Mouse (Mus musculus) forebrain, embryonic 11.5 days (tissue): Measurements from ENCODE around the gene Cdh13. TPM values are rescaled to one million over a fixed set of nuclear protein-coding genes. Genes with fewer than 3 reads are reported as not detected.
A peak's percentile ranks its signal among the peaks of the same experiment; 100 is the strongest.

Experiments
- ATAC-seq: fragments of 200-750 bp; cut with Nextera tagmentation; replicated peaks from 2 replicates; pipeline ENCODE4 v1.8.0; 2017; ENCODE audit warnings: moderate TSS enrichment; ENCODE audit not compliant: low FRiP score
- DNase-seq: peaks from one replicate; pipeline ENCODE4 v3.0.0-alpha.2; 2017; ENCODE audit warnings: low spot score
- H3K27ac ChIP-seq: fragments of 300-500 bp; sonication (generic); 2 replicates; pipeline ENCODE4 v1.5.1; 2014; ENCODE audit warnings: low read depth, low read length
- H3K27me3 ChIP-seq: fragments of 300-500 bp; sonication (generic); 2 replicates; pipeline ENCODE4 v1.6.1; 2014; ENCODE audit warnings: mild to moderate bottlenecking, low read length, mixed read lengths; ENCODE audit not compliant: control insufficient read depth, insufficient read depth
- H3K36me3 ChIP-seq: fragments of 300-500 bp; sonication (generic); 2 replicates; pipeline ENCODE4 v1.6.1; 2014; ENCODE audit warnings: mild to moderate bottlenecking, low read length, moderate library complexity, mixed read lengths; ENCODE audit not compliant: control insufficient read depth, insufficient read depth
- H3K4me1 ChIP-seq: fragments of 300-500 bp; sonication (generic); replicated peaks from 2 replicates; pipeline ENCODE4 v1.6.1; 2014; ENCODE audit warnings: low read length, mixed read lengths; ENCODE audit not compliant: control insufficient read depth, insufficient read depth
- H3K4me2 ChIP-seq: fragments of 300-500 bp; sonication (generic); 2 replicates; pipeline ENCODE4 v1.6.1; 2014; ENCODE audit warnings: low read depth, mild to moderate bottlenecking, low read length, moderate library complexity, mixed read lengths; ENCODE audit not compliant: severe bottlenecking
- H3K4me3 ChIP-seq: fragments of 300-500 bp; sonication (generic); 2 replicates; pipeline ENCODE4 v1.5.1; 2014; ENCODE audit warnings: low read depth, low read length
- H3K9ac ChIP-seq: fragments of 300-500 bp; sonication (generic); 2 replicates; pipeline ENCODE4 v1.6.1; 2014; ENCODE audit warnings: low read length
- H3K9me3 ChIP-seq: fragments of 300-500 bp; sonication (generic); 2 replicates; pipeline ENCODE4 v1.6.1; 2016; ENCODE audit warnings: low read length, mixed read lengths; ENCODE audit not compliant: control insufficient read depth
- WGBS: fragments of 180-500 bp; shearing (Covaris S2); extraction: QIAGEN DNeasy Blood & Tissue Kit; methylation state at CpG from one replicate; pipeline ENCODE4 v1.1.7; 2014; 5-methylcytosine and 5-hydroxymethylcytosine counted together
- polyA plus RNA-seq: library from polyadenylated mRNA; unstranded; fragments of >200 nt; fragmentation: Nextera tagmentation; extraction: Ambion mirVana; gene quantifications from 2 replicates; pipeline ENCODE4 v1.2.1, GENCODE M21; 2014

Gene Cdh13
- polyA plus RNA-seq, 1 experiment from 2014 or later: 5.6 TPM

DNA sequence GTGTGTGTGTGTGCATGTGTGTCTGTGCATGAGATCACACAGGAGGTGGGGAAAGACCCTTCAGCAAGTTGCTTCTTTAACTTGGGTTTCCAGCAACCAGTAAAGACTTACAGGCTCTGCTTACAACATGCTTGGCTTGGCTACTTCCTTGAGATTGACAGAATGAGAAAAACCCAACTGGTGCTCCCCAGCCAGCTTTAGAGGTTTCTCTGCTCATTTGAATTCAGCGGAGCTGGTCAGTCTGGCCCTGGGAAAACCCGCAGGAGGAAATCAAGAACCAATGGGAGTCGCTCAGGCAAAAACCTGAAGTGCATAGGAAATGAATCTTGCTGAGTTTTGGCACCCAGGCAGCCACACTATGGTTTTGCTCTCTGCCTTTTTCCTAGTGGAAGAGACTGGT, 96.1 kb downstream of the Cdh13 start:
- WGBS: 37% methylated on average over 3 of the region's 3 CpGs

GRCm38 (mm10) chr8:118380058-118380457, 96.5 kb downstream of the Cdh13 start:
- Histone ChIP-seq H3K4me2 (no peak overlapping the region), H3K36me3 (no peaks in the 10 kb centered on the region), H3K4me3 (no peak overlapping the region), H3K9ac (no peak overlapping the region), H3K27me3 (no peaks in the 10 kb centered on the region), H3K4me1 (0 out of 2 replicates have a peak, but pooled peaks cover 1% of the 10 kb centered on the region), H3K9me3 (no peaks in the 10 kb centered on the region), H3K27ac (no peak overlapping the region)
- WGBS: 72% methylated on average over 8 of the region's 8 CpGs
- ATAC-seq (0 out of 2 replicates have a peak, but pooled peaks have one; percentile 44), DNase-seq (no peak)

More for the DNA sequence above, 96.1 kb downstream of the Cdh13 start:
- no peak overlapping the region for H3K4me2 ChIP-seq
- DNase-seq: no peak
- H3K36me3 ChIP-seq: no peaks in the 10 kb centered on the region
- no peak overlapping the region for H3K9ac ChIP-seq
- no peaks in the 10 kb centered on the region for H3K27me3 ChIP-seq
- ATAC-seq: 0 out of 2 replicates have a peak, but pooled peaks have one; percentile 60
- no peak overlapping the region for H3K4me3 ChIP-seq
- no peaks in the 10 kb centered on the region for H3K9me3 ChIP-seq
- no peak overlapping the region for H3K27ac ChIP-seq
- H3K4me1 ChIP-seq: 0 out of 2 replicates have a peak, but pooled peaks cover 1% of the 10 kb centered on the region

DNA sequence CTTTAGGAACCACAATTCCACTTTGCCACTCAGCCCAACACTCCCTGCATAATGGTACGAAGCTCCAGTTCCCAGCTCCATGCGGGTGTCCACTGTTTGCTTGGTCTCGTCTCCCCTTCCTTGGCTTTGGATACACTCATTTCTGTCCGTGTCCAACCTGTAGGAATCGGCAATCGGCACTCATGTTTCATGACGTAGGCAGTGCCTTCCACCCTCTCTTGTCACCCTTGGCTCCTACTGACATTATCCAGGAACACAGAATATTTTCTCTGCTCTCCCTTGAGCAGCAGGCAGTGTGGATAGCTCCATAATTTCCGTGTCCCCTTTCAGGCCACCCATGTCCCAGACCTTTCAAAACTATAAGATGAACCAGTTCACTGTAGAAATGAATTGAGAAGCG, 97.2 kb downstream of the Cdh13 start:
- no peak overlapping the region for H3K9ac ChIP-seq
- H3K36me3 ChIP-seq: no peaks in the 10 kb centered on the region
- ATAC-seq (no peak), DNase-seq (no peak)
- H3K4me1 ChIP-seq: 0 out of 2 replicates have a peak, but pooled peaks cover 1% of the 10 kb centered on the region
- H3K27me3 ChIP-seq: no peaks in the 10 kb centered on the region
- H3K4me2 ChIP-seq: no peak overlapping the region
- no peak overlapping the region for H3K27ac ChIP-seq
- H3K9me3 ChIP-seq: no peaks in the 10 kb centered on the region
- WGBS: 69% methylated on average over 9 of the region's 9 CpGs
- no peak overlapping the region for H3K4me3 ChIP-seq

- no peak overlapping the region for H3K9ac ChIP-seq
- H3K4me1 ChIP-seq: 0 out of 2 replicates have a peak, but pooled peaks cover 1% of the 10 kb centered on the region
- no peak overlapping the region for H3K4me3 ChIP-seq
- no peaks in the 10 kb centered on the region for H3K36me3 ChIP-seq
- WGBS: 88% methylated on average over 7 of the region's 7 CpGs
- H3K27ac ChIP-seq: no peak overlapping the region
- no peak overlapping the region for H3K4me2 ChIP-seq
- H3K27me3 ChIP-seq: no peaks in the 10 kb centered on the region
- no peak for DNase-seq
- no peak for ATAC-seq
- H3K9me3 ChIP-seq: no peaks in the 10 kb centered on the region
Observed at GRCm38 (mm10) chr8:118381641-118382040, 98.1 kb downstream of the Cdh13 start.

GRCm38 (mm10) chr8:118384314-118384713, 100.8 kb downstream of the Cdh13 start:
- H3K9ac ChIP-seq: no peak overlapping the region
- H3K27me3 ChIP-seq: no peaks in the 10 kb centered on the region

DNA sequence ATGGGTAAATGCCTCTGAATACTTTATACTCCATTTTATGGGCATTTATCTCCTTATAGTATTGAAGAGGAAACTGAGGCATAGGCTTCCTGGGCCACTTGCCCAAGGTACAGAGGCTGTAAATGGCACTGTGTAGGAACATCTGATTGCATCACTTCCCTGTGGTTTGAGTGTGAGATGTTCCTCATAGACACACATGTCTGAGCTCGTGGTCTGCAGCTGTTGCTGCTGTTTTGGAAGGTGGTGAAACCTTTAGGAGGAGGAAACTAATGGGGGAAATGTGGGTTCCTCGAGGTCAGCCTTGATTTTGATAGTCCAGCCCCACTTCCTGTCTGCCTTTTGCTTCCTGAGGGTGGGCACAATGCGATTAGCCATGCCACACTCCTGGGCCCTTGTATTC, 105.9 kb downstream of the Cdh13 start:
- DNase-seq (no peak), ATAC-seq (no peak)
- no peak overlapping the region for H3K27ac ChIP-seq
- no peaks in the 10 kb centered on the region for H3K36me3 ChIP-seq
- no peaks in the 10 kb centered on the region for H3K9me3 ChIP-seq
- 82% methylated on average over 3 of the region's 3 CpGs for WGBS
- no peaks in the 10 kb centered on the region for H3K27me3 ChIP-seq
- no peak overlapping the region for H3K4me2 ChIP-seq
- H3K9ac ChIP-seq: no peak overlapping the region
- H3K4me1 ChIP-seq: no peaks in the 10 kb centered on the region
- no peak overlapping the region for H3K4me3 ChIP-seq

More at GRCm38 (mm10) chr8:118384314-118384713, 100.8 kb downstream of the Cdh13 start:
- no peak overlapping the region for H3K4me2 ChIP-seq
- 0 out of 2 replicates have a peak, but pooled peaks cover 1% of the 10 kb centered on the region for H3K4me1 ChIP-seq
- ATAC-seq (no peak), DNase-seq (no peak)
- H3K27ac ChIP-seq: no peak overlapping the region
- 91% methylated on average over 5 of the region's 5 CpGs for WGBS
- no peak overlapping the region for H3K4me3 ChIP-seq
- H3K9me3 ChIP-seq: no peaks in the 10 kb centered on the region
- H3K36me3 ChIP-seq: no peaks in the 10 kb centered on the region

GRCm38 (mm10) chr8:118393909-118394650, 110.5 kb downstream of the Cdh13 start:
- Histone ChIP-seq H3K27ac (no peak overlapping the region), H3K27me3 (no peaks in the 10 kb centered on the region), H3K36me3 (no peaks in the 10 kb centered on the region), H3K4me3 (no peak overlapping the region), H3K4me1 (no peaks in the 10 kb centered on the region), H3K4me2 (no peak overlapping the region), H3K9me3 (no peaks in the 10 kb centered on the region), H3K9ac (no peak overlapping the region)
- ATAC-seq (no peak), DNase-seq (no peak)
- 77% methylated on average over 7 of the region's 7 CpGs for WGBS

- no peak for DNase-seq
- Histone ChIP-seq H3K27me3 (no peaks in the 10 kb centered on the region), H3K4me1 (no peaks in the 10 kb centered on the region), H3K27ac (no peak overlapping the region), H3K9ac (no peak overlapping the region), H3K4me2 (no peak overlapping the region), H3K4me3 (no peak overlapping the region), H3K36me3 (no peaks in the 10 kb centered on the region), H3K9me3 (no peaks in the 10 kb centered on the region)
- WGBS: 86% methylated on average over 4 of the region's 4 CpGs
- no peak for ATAC-seq
Observed at GRCm38 (mm10) chr8:118395178-118395577, 111.6 kb downstream of the Cdh13 start.

DNA sequence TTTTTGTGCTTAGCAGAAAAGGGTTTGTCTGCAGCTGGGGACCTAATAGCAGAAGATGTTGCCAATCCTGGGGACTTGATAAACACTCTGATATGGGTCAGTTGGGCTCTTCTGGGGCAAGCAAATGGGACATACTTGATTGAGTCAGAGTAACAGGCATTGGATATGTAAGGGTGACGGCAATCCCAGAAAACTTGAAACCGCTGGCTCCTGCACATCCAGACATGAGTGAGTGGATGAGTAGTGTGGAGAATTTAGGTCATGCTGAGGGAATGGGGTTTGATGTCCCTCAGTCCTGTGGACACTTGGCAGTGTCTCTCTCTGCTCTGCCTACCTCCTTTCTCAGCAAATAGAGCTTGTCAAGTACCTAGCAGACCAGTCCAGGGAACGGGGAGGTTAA, 121.3 kb downstream of the Cdh13 start:
- Histone ChIP-seq H3K27ac (no peak overlapping the region), H3K9ac (no peak overlapping the region), H3K4me2 (no peak overlapping the region), H3K4me1 (no peaks in the 10 kb centered on the region), H3K27me3 (no peaks in the 10 kb centered on the region), H3K9me3 (no peaks in the 10 kb centered on the region; the same call in 1 of the 2 replicates), H3K36me3 (no peaks in the 10 kb centered on the region), H3K4me3 (no peak overlapping the region)
- no peak for DNase-seq
- ATAC-seq: no peak
- WGBS: 96% methylated on average over 3 of the region's 3 CpGs
